Mouse (Mus musculus): ENCODE results near the gene Myh6.

GRCm38 (mm10) chr14:54996793-54997192 is 30.1 kb upstream of the Myh6 start:
- TF ChIP-seq CTCF (IDR thresholded peaks at IDR 0.05; ENCODE audit: extremely low read depth, insufficient read length, insufficient replicate concordance, low read depth, low read length) (no peak), POLR2A (IDR thresholded peaks at IDR 0.05; ENCODE audit: low read depth, low read length) (no peak)

Data from small intestine, adult 2 months (tissue).